Mouse (Mus musculus) liver, postnatal 0 days (tissue): Measurements from ENCODE around the gene Clcn6.

Experiments
- CTCF ChIP-seq: sonication (generic); IDR thresholded peaks from 2 replicates; pipeline ENCODE4 v1.5.1; 2016; ENCODE audit warnings: antibody characterized with exemption, low read depth
- EP300 ChIP-seq: IDR thresholded peaks from 2 replicates; pipeline ENCODE4 v1.6.1; 2016; ENCODE audit warnings: antibody characterized with exemption, low read depth, mild to moderate bottlenecking

DNA sequence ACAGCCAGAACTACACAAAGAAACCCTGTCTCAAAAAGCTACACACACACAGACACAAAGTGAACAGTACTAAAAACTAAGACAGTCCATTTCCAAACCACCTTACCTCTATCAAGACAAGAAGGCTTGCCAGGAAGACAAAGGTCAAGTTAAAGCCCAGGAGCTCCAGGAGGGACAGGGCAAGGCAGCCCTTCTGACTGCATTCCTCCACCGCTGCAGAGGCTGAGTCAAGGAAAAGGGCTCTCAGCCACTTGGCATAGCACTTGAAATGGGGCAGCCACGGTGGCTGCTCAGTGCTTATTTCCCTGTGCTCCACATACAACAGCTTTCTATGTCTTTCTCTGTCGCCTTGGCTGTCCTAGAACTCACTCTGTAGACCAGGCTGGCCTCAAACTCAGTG is 14.6 kb downstream of the Clcn6 start:
- TF ChIP-seq CTCF (no peak), EP300 (no peak)
